Mouse (Mus musculus) megakaryocyte, embryonic 14.5 days (primary cell): ENCODE data around the gene Rex1bd.

ENCODE experiments used
- FLI1 ChIP-seq: IDR thresholded peaks from 2 replicates; pipeline ENCODE4 v1.6.1; 2012; ENCODE audit warnings: low read length, inconsistent platforms, mixed read lengths
- GATA1 ChIP-seq: IDR thresholded peaks from 3 replicates; pipeline ENCODE4 v1.6.1; 2012; ENCODE audit warnings: mixed read lengths, low read length, inconsistent platforms, borderline replicate concordance

GRCm38 (mm10) chr8:70549412-70550184 lies 43.0 kb upstream of the Rex1bd start:
- TF ChIP-seq GATA1: peak; percentile 84; the same call in 2 of the 3 replicates
- peak; percentile 86 for TF ChIP-seq FLI1
